Mouse (Mus musculus): ENCODE results near the gene Barx2. TPM values are rescaled to one million over a fixed set of nuclear protein-coding genes. Genes with fewer than 3 reads are reported as not detected.

Gene Barx2
- total RNA-seq (2023) = not detected

DNA sequence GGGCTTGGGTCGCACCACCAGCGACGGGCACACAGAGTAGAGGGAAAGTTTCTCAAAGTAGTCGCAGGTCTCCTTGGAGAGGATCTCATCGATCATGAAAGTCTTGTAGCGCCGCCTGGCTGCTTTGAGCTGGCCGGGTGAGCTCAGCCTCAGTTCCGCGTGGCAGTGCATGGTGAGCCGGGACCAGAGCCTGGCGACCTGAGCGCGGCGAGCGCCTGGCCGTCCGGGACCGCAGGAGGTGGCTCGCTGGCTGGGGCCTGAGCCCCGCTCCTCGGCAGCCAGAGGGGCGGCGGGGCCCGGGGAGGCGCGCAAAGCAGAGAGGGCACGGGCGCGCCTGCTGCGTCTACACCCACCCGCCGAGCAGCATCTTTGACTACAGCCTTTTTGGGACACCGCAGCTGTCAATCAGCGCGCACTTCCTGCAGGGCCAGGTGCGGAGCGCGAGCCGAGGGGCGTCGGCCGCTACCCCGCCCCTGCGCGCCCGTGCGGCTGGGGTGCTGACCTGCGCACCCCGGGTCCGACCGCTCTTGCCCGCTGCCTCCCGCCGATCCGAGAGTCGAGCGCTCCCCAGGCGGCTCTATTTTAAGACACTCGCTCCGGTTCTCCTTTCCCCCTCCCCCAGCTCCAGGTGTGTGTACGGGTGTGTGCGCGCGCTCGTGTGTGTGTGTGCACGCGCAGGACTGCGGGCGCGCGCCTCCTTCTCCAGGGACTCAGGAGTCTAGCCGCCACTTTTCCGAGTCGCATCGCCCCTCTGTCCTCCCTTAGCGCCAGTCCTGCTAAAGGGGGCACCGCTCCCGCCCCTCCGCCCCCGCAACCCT, at the start of gene Barx2:
Gene Barx2 (minus strand): TSS at position 542 of the 818 bp plus-strand sequence.

Other genes starting within 250 kb of the Barx2 start
- 0.55 TPM for gene Arhgap32, start 202.7 kb upstream of the Barx2 start, total RNA-seq (2023)

Data from CD8-positive naive resting alpha-beta T cell, adult 57 days (primary cell).